Mouse (Mus musculus): ENCODE data around the gene Pou2f3. TPM values are rescaled to one million over a fixed set of nuclear protein-coding genes. Genes with fewer than 3 reads are reported as not detected.

The Pou2f3 gene
- total RNA-seq, 2 experiments from 2014 or later, result 0.20 to 0.26 TPM

DNA sequence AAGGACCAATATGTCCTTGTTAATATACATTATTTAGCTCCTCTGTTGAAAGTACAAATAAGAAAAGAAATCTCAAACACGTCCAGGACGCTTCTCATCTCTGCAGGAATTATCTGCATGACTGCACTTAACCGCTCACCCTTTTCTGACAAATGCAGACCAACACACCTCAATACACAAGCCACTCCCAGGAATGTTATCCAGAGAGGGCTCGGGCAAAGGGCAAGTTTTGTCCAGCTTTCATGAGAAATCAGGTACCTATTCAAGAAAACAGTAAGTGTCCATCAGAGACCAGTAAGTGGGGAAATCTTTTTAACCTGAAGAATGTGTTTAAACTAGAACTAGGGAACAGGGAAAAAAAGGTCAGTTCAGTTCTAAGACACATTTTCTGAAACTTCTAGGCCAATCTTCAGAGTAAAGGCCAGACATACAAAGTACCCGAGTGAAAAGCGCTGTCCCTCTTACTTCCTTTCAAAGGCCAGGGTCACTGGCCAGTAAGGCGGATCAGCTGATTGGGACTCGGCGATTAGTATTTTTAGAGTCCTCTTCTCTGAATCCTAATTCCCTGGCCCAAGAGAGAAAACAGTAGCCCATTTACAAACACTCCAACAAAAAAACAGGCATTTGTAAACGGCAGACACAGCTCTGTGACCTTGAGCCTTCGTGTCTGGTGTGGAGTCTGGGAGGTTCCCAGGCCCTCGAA lies 94.6 kb downstream of the Pou2f3 start:
- intact Hi-C loops (cut with DNase I), result no loop called here
- no peak for DNase-seq

DNA sequence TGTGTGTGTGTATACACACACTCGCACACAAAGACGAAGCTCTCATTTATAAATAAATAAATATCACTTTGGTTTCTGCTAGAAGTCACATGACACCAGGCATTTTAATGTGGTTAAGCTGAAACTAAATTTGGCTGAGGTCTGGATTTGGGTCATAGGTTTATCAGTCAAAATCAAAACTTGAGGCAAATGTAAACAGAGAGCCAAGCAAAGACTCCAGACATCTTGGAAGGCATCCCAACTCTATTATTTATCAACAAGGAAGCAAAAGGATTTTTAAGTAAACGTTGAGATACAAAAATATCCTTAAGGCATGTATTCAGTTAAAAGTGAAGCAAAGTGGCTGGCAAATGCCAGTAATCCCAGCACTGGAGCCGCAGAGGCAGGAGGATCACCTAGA lies 95.3 kb downstream of the Pou2f3 start:
- DNase-seq, result no peak
- intact Hi-C loops (cut with DNase I), result no loop called here

DNA sequence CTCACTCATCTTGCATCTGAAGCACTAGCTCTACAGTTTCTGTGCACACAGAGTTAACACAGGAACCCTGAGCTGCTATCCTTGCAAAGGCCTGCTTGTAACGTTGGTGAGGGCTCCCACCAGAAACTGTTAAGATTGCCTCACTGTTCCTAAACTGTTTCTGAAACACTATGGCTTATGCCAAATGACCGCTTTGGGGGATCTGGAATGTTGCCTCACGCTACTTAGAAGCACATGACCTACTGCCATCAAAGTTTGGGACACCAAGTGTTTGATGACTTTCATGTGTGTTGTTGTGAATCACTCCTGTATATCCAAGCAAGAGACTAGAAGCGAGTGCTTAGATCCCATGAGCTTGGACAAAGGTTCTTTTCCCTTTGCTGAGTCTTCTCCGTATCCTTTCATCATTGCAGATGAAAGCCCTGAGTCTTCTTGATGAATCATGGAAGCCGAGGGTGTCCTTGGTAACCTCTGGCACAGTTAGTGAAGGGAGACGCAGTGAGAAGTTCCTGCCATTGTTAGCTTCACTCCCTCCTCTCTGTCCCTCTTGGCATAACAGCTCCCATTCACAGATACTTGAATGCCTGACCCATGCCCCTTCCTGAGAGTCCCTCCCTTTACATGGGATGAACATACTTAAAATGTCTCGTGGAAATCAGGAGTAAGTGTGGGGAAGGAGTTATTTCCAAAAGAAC lies 99.7 kb downstream of the Pou2f3 start:
- intact Hi-C loops (cut with DNase I), result no loop called here
- no peak for DNase-seq

DNA sequence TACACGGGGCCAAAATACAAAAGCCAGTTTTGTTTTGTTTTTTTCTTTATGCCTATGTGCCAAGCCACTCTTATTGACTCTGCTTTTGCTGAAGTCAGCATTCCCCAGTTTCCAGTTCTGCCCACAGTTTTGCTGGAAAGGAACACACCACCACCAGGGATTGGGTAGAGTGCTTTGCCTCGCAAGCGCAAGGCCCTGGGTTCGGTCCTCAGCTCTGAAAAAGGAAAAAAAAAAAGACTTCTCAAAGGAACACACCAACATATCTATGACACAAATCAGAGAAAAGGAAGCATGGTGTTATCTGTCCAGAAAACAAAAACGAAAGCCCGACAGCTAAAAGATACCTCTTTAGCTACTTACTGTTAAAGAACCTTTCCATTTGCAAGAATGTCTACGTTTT lies 101.0 kb downstream of the Pou2f3 start:
- intact Hi-C loops (cut with DNase I), result no loop called here
- no peak for DNase-seq

DNA sequence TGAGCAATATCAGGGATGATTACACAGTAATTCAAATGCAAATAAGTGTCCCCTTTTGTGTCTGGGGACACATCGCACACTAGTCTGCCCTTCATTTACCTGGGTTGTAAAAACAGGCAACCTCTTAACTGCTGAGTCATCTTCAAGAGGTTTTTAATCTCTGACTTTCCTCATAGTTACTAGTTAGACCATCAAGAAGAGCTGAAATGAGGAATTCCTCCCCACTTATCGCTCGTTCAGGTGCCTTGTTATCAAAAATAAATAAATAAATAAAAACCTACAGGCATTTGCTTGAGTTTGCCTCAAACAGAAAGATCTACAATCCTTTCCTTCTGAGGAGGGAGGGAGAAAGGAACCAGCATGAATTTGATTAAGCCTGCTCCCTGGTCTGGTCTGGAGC lies 101.4 kb downstream of the Pou2f3 start:
- intact Hi-C loops (cut with DNase I), result no loop called here
- no peak for DNase-seq

DNA sequence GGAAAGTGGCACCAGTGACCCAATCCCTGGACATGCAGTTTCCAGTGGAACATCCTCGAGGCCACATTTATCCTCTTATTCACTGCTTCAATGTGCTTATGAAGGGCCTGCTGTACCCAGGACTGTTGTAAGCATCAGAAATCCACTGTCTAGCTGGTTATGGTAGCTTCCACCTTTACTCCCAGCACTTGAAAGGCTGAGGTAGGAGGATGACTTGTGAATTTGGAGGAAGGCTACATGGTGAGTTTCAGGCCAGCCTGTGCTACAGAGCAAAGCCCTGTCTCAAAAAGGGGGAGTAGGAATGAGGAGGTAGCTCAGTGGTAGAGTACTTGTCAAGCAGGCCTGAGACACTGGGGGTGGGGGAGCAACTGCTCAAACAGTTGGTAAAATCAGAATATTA lies 102.1 kb downstream of the Pou2f3 start:
- DNase-seq, result no peak
- intact Hi-C loops (cut with DNase I), result no loop called here

DNA sequence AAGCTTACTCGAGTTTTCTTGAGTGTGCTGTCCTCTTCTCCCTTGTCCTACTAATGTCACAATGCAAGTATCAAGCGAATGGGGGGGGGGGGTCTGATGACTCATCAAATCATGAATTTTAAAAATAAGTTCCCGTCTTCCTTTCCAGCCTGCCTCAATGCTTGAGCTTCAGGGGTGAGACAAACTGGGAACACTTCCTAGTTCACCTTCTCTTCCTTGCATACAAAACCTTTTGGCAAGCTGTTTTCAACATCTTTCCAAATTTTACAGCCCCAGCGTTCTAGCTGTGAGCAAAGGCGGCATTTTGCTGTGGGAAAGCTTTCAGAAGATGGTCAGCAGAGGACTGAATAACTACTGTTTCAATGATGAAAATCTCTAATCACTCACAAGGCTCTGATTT lies 102.6 kb downstream of the Pou2f3 start:
- intact Hi-C loops (cut with DNase I), result loop anchor here (1.0 kb wide), 1 partner anchor 107 kb away; no protein-coding TSS in a partner anchor

DNA sequence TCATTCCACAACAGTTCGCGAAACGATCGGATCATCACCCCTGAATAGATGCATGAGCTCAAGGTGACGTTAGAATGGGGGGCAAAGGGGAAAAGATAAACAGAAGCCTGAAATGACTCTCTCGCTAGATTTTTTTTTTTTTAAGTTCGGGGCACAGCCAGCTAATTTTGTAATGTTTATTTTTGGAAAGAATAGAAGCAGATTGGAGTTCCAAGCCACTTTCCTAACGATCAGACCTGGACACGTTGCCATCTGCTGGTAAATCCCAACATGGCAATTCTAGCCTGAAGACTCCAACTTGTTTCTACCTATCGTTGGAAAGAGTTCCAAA lies 103.0 kb downstream of the Pou2f3 start, which contains the start of gene Arhgef12:
TSS of gene Arhgef12 (minus strand) at position 53 of the 331 bp plus-strand sequence.
- DNase-seq, result peak; percentile 85 to 86
- intact Hi-C loops (cut with DNase I), result loop anchor here (1.0 kb wide), 1 partner anchor 107 kb away; no protein-coding TSS in a partner anchor

More for the DNA sequence above, 102.6 kb downstream of the Pou2f3 start:
- DNase-seq, result no peak

DNA sequence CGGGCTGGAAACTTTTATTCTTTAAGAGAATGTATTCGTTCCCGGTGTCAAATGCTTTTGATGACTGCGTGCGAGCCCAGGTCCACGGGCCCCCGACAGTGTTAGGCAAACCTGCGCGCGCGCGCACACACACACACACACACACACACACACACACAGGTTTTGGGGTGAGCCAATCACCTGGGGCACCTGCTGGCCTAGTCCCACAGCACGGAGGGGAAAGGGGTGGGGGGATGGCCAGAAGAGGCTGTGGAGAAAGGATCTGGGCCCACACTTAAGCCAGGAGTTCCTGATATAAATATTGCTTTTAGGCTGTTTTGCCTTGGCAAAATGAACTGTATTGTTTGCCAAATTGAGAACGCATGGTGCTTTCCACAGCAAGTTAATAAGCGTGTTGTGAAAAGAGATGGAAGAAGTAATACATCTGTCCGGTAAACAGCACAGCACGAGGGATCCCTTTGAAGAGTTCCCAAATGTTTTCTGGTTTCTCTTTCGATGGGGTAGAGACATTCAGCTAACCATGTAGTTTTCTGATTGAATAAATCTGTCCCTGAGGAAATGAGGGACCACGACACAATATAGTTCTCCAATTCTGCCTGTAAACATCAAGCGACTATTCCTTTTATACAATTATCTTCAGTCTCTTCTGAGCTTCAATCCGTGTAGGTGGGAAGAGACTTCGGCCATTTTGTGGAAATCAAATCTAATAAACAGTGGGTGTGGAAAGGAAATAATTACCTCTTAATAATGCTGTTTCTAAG lies 103.6 kb downstream of the Pou2f3 start:
- peak; percentile 63 to 71 for DNase-seq
- intact Hi-C loops (cut with DNase I), result loop anchor here (1.0 kb wide), 1 partner anchor 106 kb away; no protein-coding TSS in a partner anchor

DNA sequence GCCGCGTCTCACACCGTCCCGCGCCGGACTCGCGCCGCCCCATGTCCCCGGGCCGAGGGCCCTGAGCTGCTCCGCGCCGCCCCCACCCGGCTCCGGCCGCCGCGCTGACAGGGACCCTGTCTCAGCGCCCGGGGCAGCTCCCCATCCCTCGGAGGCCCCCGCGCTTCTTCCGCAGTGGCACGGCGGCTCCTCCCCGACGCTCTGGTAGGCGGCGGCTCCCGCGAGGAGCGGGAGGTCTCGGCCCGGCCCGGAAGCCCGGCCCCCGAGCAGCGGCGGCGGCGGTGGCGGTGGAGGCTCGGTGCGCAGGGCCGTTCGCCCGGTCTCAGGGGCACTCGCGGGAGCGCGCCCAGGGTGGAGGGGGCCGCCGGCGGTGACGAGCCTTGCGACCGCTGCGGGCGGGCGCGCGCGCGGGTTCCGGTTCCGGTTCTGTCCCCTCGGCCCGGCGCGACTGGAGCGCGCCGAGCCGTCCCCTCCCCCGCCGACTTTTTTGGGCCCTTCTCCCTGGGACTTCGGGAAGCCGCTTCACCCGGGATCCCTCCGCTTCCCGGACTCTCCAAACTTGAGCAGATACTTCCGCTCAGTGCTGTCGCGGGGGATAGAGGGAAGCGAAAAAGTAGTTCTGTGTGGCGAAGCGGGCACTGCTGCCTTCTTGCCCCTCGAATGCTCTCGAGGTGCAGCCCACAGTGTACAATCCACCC lies 104.4 kb downstream of the Pou2f3 start:
- intact Hi-C loops (cut with DNase I), result loop anchor here (2.0 kb wide), 1 partner anchor 19 kb away; no protein-coding TSS in a partner anchor
- DNase-seq, result peak; percentile 96

DNA sequence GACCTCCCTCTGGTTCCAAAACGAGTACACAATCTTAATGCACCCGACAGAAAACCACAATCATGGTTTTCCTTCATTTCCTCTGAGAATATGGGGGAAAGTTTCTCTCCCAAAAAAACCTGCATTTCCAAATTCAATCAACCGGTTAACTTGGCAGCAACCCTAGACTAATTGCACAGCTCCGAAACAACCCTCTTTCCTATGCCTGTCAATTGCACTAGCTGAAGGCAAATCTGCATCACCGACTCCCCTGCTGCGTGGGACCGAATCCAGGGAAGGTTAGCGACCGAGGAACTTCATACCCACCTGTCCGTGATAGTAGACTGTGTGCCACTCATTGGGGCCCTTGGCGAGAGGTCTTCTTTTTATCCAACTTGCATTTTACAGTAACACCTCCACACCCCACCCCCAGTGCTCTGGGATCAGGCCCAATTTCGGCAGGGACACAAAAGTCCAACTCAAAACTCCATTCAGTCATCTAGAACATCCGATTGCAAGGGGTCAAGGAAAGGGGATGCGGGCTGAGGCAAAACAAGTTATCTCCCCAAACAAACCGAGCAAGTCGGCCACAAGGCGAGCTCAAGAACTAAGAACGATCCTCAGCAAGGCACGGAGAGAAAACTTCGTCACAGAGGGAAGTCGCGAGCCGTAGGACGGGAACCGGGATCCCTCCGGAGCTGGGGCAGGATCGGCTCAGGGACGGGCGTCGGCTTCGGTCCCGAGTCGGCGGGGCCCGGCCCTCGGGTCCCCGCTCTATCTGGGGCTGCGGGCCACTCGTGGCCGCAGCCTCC lies 105.1 kb downstream of the Pou2f3 start:
- peak; percentile 62 to 71 for DNase-seq
- intact Hi-C loops (cut with DNase I), result loop anchor here (2.0 to 5.0 kb wide), 2 partner anchors 18 to 63 kb away; no protein-coding TSS in a partner anchor

DNA sequence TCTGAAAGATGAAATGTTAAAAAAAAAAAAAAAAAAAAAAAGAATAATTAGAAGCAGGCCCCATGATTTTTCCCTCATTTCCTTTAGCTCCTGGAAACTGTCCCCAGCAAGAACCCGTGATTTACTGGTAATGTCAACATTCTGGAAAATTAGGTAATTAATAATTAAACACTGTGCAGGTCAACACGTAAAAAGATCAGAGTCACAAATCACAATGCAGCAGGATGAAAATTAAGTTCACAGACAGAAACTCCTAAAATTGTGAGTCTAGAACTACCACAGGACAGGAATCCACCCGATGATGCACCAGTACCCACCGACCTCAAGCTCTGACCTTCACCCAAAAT lies 105.7 kb downstream of the Pou2f3 start:
- DNase-seq, result no peak
- intact Hi-C loops (cut with DNase I), result loop anchor here (2.0 to 5.0 kb wide), 2 partner anchors 18 to 62 kb away; no protein-coding TSS in a partner anchor

DNA sequence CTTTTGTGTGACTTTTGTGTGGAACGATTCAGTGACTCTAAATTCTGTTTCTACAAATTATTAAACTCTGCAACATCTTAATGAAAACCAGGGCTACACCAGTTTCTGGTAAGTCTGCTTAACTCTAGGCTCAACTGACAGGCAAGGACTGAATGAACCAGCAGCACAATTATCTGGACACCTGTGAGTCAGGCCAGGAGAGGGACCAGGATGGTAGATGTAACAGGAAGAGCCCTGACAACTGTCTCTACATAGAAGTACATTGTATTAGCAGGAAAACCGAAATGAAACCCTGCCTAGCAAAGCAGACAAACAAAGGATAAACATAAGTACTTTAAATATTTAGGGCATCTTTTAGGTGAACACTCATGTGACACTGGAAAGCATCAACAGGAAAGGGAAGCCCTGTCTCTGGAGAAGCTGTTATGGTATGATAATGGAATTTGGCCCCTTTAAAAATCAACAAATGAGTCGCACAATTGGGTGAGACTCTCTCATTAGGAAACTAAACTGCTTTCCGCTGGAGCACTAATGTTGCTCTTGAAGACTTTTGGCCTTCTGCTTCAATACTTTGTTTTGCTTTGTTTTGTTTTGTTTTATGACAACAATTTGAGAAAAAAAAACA lies 106.4 kb downstream of the Pou2f3 start:
- intact Hi-C loops (cut with DNase I), result loop anchor here (2.0 to 5.0 kb wide), 2 partner anchors 17 to 61 kb away; no protein-coding TSS in a partner anchor
- peak in 1 of 2 experiments; percentile 19 for DNase-seq

DNA sequence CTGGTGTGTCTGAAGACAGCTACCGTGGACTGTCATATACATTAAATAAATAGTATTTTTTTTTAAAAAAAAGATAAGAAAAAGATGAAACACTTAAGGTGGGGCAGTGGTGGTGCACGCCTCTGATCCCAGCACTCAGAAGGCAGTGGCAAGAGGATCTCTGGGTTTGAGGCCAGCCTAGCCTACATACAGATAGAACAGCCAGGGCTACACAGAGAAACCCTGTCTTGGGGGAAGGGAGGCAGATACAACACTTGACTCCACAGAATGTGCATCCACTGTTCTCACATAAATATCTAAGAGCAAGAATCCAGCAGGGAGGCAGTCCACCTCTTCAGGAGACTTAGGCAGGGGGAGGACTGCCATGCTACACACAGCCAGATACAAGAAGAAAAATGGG lies 107.2 kb downstream of the Pou2f3 start:
- DNase-seq, result no peak
- intact Hi-C loops (cut with DNase I), result loop anchor here (5.0 kb wide), 1 partner anchor 61 kb away; no protein-coding TSS in a partner anchor

DNA sequence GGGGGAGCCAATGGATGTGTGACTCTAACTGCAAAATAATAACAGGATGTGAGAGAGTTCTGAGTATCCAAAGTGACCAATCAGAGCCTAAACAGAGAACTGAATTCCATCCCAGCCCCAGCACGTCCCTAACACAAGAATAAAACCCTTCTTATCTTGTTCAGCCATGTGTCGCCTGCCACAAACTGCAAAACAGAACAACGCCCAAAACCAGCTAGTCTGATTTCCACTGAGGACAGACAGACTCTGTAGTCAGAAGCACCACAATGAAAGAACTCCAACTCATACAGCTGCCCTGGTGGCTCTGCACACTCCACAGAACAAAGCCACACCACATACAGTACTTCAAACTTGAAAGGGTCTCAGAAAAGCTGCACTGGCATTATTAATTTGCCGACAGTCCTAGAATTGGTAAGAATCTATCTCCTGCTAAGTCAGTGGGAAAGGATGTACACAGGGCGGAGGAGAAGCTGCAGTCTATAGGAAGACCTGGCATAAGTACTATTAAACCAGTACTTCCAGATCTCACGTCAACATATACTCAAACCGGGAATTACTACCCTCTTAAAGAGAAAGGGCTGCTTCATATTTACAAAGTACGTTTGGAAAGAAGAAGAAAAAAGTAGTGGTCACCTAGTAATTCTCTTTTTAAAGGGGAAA lies 108.1 kb downstream of the Pou2f3 start:
- DNase-seq, result peak; percentile 49 to 56

DNA sequence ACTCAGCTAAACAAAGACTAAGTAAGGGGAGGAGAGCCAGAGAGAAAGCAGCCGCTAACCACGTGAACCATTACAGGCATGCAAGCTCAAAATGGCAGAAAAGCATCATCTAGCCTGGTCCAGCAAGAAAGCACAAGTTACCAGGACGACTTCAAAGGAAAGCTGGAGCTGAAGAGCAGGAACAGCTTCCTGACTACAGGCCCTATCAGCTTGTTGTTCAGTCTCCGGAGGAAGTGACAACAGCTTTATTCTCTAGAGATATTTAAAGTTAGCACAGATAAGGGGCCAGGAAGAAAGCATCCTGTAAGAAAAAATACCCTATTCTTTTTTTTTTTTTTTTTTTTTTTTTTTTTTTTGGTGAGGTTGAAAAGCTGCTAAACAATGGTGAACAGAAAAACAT lies 111.2 kb downstream of the Pou2f3 start:
- no peak for DNase-seq

More for the DNA sequence above, 108.1 kb downstream of the Pou2f3 start:
- intact Hi-C loops (cut with DNase I), result loop anchor here (5.0 kb wide), 1 partner anchor 60 kb away; no protein-coding TSS in a partner anchor

DNA sequence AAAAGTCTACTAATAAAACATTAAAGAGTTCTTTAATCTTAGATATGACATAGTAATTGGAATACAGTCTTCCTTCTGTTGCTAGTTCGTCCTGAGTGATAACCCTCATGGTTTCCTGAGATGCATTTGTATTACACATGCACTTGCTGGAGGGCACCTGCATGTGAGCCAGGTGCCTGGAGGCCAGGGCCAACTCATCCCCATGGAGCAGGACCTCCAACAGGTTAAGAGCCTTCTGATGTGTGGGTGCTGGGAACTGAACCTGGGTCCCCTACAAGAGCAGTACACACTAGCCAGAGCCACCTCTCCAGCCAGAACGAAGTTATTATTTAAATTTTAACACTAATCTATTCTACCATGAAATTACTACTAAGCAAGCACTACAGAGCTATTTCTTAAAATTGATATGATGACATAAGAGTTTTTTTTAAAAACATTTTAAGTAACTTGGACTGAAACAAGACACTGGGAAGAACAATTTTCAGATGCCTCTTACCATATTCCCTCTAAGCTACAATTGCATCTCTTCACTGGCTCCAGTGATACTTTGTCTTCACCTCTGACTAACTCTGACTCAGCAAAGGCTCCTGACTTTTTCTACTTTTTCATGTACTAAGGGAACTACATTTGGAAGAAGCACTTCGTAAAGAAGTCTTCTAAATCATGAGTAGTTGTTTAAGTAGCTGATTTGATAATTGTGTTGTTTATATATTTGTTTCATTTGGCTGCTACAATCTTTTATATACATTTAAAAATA lies 112.2 kb downstream of the Pou2f3 start:
- intact Hi-C loops (cut with DNase I), result loop anchor here (5.0 kb wide), 1 partner anchor 36 kb away; no protein-coding TSS in a partner anchor
- DNase-seq, result no peak

More for the DNA sequence above, 111.2 kb downstream of the Pou2f3 start:
- intact Hi-C loops (cut with DNase I), result loop anchor here (5.0 kb wide), 1 partner anchor 37 kb away; no protein-coding TSS in a partner anchor

DNA sequence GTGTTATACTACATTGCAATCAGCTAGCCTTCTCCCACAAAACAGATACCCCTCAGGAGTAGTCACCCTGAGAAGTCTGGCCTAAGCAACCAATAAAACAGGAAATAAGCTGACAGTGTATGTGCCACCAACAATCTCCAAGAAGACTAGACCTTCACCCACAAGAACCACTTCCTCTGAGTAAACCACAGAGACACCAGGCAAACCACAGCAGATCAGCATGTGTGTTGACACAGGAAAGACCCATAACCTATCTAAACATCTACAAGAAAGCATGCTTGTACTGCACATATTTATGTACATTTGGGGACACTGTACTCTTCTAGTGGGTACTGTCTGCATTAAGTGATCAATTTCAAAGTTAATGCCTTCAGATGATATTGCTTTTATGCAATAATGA lies 113.8 kb downstream of the Pou2f3 start:
- no peak for DNase-seq
- intact Hi-C loops (cut with DNase I), result loop anchor here (5.0 kb wide), 1 partner anchor 34 kb away; no protein-coding TSS in a partner anchor
